Mouse (Mus musculus): ENCODE data around the gene Tnks1bp1. TPM values are rescaled to one million over a fixed set of nuclear protein-coding genes. Genes with fewer than 3 reads are reported as not detected.

Gene Tnks1bp1
- polyA plus RNA-seq, 1 experiment from 2014 or later = 23.0 TPM

GRCm38 (mm10) chr2:85049277-85049676, 1.5 kb downstream of the Tnks1bp1 start:
- H3K4me1 ChIP-seq (ENCODE audit: control insufficient read depth, insufficient read depth, low read length) = peaks cover 30% of the 10 kb centered on the region
- peak overlapping the region; percentile 87; the same call in 1 of the 2 replicates for H3K27ac ChIP-seq (ENCODE audit: low read length)
- H3K36me3 ChIP-seq (ENCODE audit: control insufficient read depth, insufficient read depth, low read length) = peaks cover 23% of the 10 kb centered on the region
- no peak overlapping the region; the same call in 1 of the 2 replicates for H3K9ac ChIP-seq (ENCODE audit: low read depth, low read length)
- H3K4me3 ChIP-seq (ENCODE audit: low read depth, low read length) = peak overlapping the region; percentile 76
- no peaks in the 10 kb centered on the region for H3K27me3 ChIP-seq (ENCODE audit: control insufficient read depth, insufficient read depth, low read depth, low read length)
- WGBS = 66% methylated on average over 4 of the region's 4 CpGs
- H3K4me2 ChIP-seq (ENCODE audit: low read length) = peak overlapping the region; percentile 61
- no peak for ATAC-seq
- H3K9me3 ChIP-seq (replicated peaks; ENCODE audit: control insufficient read depth, low read length, poor library complexity, severe bottlenecking) = no peaks in the 10 kb centered on the region

- H3K36me3 ChIP-seq (ENCODE audit: control insufficient read depth, insufficient read depth, low read length) = peaks cover 20% of the 10 kb centered on the region
- ATAC-seq = no peak
- 6% methylated on average over 9 of the region's 10 CpGs for WGBS
Measured at GRCm38 (mm10) chr2:85050001-85050634, 2.3 kb downstream of the Tnks1bp1 start.

GRCm38 (mm10) chr2:85050746-85051145, 2.9 kb downstream of the Tnks1bp1 start:
- Histone ChIP-seq H3K27me3 (ENCODE audit: control insufficient read depth, insufficient read depth, low read depth, low read length) (no peaks in the 10 kb centered on the region), H3K9me3 (replicated peaks; ENCODE audit: control insufficient read depth, low read length, poor library complexity, severe bottlenecking) (no peaks in the 10 kb centered on the region), H3K4me1 (ENCODE audit: control insufficient read depth, insufficient read depth, low read length) (peaks cover 30% of the 10 kb centered on the region), H3K36me3 (ENCODE audit: control insufficient read depth, insufficient read depth, low read length) (peaks cover 15% of the 10 kb centered on the region; the same call in 1 of the 2 replicates), H3K4me2 (ENCODE audit: low read length) (peak overlapping the region; percentile 61), H3K9ac (ENCODE audit: low read depth, low read length) (0 out of 2 replicates have a peak overlapping the region, but pooled peaks have one; percentile 21), H3K27ac (ENCODE audit: low read length) (no peak overlapping the region), H3K4me3 (ENCODE audit: low read depth, low read length) (0 out of 2 replicates have a peak overlapping the region, but pooled peaks have one; percentile 4)
- ATAC-seq = no peak
- whole genome bisulfite sequencing = 62% methylated on average over 9 of the region's 9 CpGs

More at GRCm38 (mm10) chr2:85050001-85050634, 2.3 kb downstream of the Tnks1bp1 start:
- Histone ChIP-seq H3K27ac (ENCODE audit: low read length) (peak overlapping the region; percentile 19; the same call in 1 of the 2 replicates), H3K4me2 (ENCODE audit: low read length) (peak overlapping the region; percentile 61), H3K27me3 (ENCODE audit: control insufficient read depth, insufficient read depth, low read depth, low read length) (no peaks in the 10 kb centered on the region), H3K9ac (ENCODE audit: low read depth, low read length) (0 out of 2 replicates have a peak overlapping the region, but pooled peaks have one; percentile 28), H3K4me1 (ENCODE audit: control insufficient read depth, insufficient read depth, low read length) (peaks cover 30% of the 10 kb centered on the region), H3K4me3 (ENCODE audit: low read depth, low read length) (0 out of 2 replicates have a peak overlapping the region, but pooled peaks have one; percentile 4), H3K9me3 (replicated peaks; ENCODE audit: control insufficient read depth, low read length, poor library complexity, severe bottlenecking) (no peaks in the 10 kb centered on the region)

- no peak for ATAC-seq
- 89% methylated on average over 5 of the region's 5 CpGs for WGBS
- peaks cover 24% of the 10 kb centered on the region for H3K4me1 ChIP-seq (ENCODE audit: control insufficient read depth, insufficient read depth, low read length)
- H3K27me3 ChIP-seq (ENCODE audit: control insufficient read depth, insufficient read depth, low read depth, low read length) = no peaks in the 10 kb centered on the region
- no peak overlapping the region for H3K27ac ChIP-seq (ENCODE audit: low read length)
- H3K36me3 ChIP-seq (ENCODE audit: control insufficient read depth, insufficient read depth, low read length) = peaks cover 18% of the 10 kb centered on the region
- H3K9ac ChIP-seq (ENCODE audit: low read depth, low read length) = no peak overlapping the region
- H3K4me3 ChIP-seq (ENCODE audit: low read depth, low read length) = no peak overlapping the region
- no peak overlapping the region for H3K4me2 ChIP-seq (ENCODE audit: low read length)
- H3K9me3 ChIP-seq (replicated peaks; ENCODE audit: control insufficient read depth, low read length, poor library complexity, severe bottlenecking) = no peaks in the 10 kb centered on the region
Measured at GRCm38 (mm10) chr2:85053192-85053816, 5.5 kb downstream of the Tnks1bp1 start.

GRCm38 (mm10) chr2:85056711-85057110, 8.9 kb downstream of the Tnks1bp1 start:
- 87% methylated on average over 5 of the region's 5 CpGs for WGBS
- no peak overlapping the region for H3K27ac ChIP-seq (ENCODE audit: low read length)
- peaks cover 3% of the 10 kb centered on the region; the same call in 1 of the 2 replicates for H3K4me1 ChIP-seq (ENCODE audit: control insufficient read depth, insufficient read depth, low read length)
- H3K9me3 ChIP-seq (replicated peaks; ENCODE audit: control insufficient read depth, low read length, poor library complexity, severe bottlenecking) = no peaks in the 10 kb centered on the region
- H3K27me3 ChIP-seq (ENCODE audit: control insufficient read depth, insufficient read depth, low read depth, low read length) = no peaks in the 10 kb centered on the region
- ATAC-seq = no peak
- H3K36me3 ChIP-seq (ENCODE audit: control insufficient read depth, insufficient read depth, low read length) = peaks cover 33% of the 10 kb centered on the region
- no peak overlapping the region for H3K4me2 ChIP-seq (ENCODE audit: low read length)
- no peak overlapping the region for H3K9ac ChIP-seq (ENCODE audit: low read depth, low read length)
- H3K4me3 ChIP-seq (ENCODE audit: low read depth, low read length) = no peak overlapping the region

- 94% methylated on average over 6 of the region's 6 CpGs for WGBS
- H3K27ac ChIP-seq (ENCODE audit: low read length) = no peak overlapping the region
- H3K36me3 ChIP-seq (ENCODE audit: control insufficient read depth, insufficient read depth, low read length) = peaks cover 42% of the 10 kb centered on the region
- H3K9ac ChIP-seq (ENCODE audit: low read depth, low read length) = no peak overlapping the region
- H3K27me3 ChIP-seq (ENCODE audit: control insufficient read depth, insufficient read depth, low read depth, low read length) = no peaks in the 10 kb centered on the region
- ATAC-seq = no peak
- no peak overlapping the region for H3K4me3 ChIP-seq (ENCODE audit: low read depth, low read length)
- H3K4me1 ChIP-seq (ENCODE audit: control insufficient read depth, insufficient read depth, low read length) = peaks cover 3% of the 10 kb centered on the region; the same call in 1 of the 2 replicates
- H3K4me2 ChIP-seq (ENCODE audit: low read length) = no peak overlapping the region
- H3K9me3 ChIP-seq (replicated peaks; ENCODE audit: control insufficient read depth, low read length, poor library complexity, severe bottlenecking) = no peaks in the 10 kb centered on the region
Measured at GRCm38 (mm10) chr2:85059677-85060076, 11.9 kb downstream of the Tnks1bp1 start.

GRCm38 (mm10) chr2:85060591-85061060, 12.8 kb downstream of the Tnks1bp1 start:
- Histone ChIP-seq H3K4me3 (ENCODE audit: low read depth, low read length) (no peak overlapping the region), H3K4me2 (ENCODE audit: low read length) (no peak overlapping the region), H3K36me3 (ENCODE audit: control insufficient read depth, insufficient read depth, low read length) (peaks cover 44% of the 10 kb centered on the region), H3K27me3 (ENCODE audit: control insufficient read depth, insufficient read depth, low read depth, low read length) (no peaks in the 10 kb centered on the region), H3K9me3 (replicated peaks; ENCODE audit: control insufficient read depth, low read length, poor library complexity, severe bottlenecking) (no peaks in the 10 kb centered on the region), H3K4me1 (ENCODE audit: control insufficient read depth, insufficient read depth, low read length) (peaks cover 3% of the 10 kb centered on the region; the same call in 1 of the 2 replicates), H3K27ac (ENCODE audit: low read length) (no peak overlapping the region), H3K9ac (ENCODE audit: low read depth, low read length) (no peak overlapping the region; the same call in 1 of the 2 replicates)
- 24% methylated on average over 11 of the region's 11 CpGs for WGBS
- ATAC-seq = no peak

GRCm38 (mm10) chr2:85061107-85061541, 13.3 kb downstream of the Tnks1bp1 start:
- H3K36me3 ChIP-seq (ENCODE audit: control insufficient read depth, insufficient read depth, low read length) = peaks cover 44% of the 10 kb centered on the region
- ATAC-seq = no peak
- no peaks in the 10 kb centered on the region for H3K27me3 ChIP-seq (ENCODE audit: control insufficient read depth, insufficient read depth, low read depth, low read length)
- H3K4me2 ChIP-seq (ENCODE audit: low read length) = no peak overlapping the region
- H3K9me3 ChIP-seq (replicated peaks; ENCODE audit: control insufficient read depth, low read length, poor library complexity, severe bottlenecking) = no peaks in the 10 kb centered on the region
- H3K4me1 ChIP-seq (ENCODE audit: control insufficient read depth, insufficient read depth, low read length) = peaks cover 3% of the 10 kb centered on the region; the same call in 1 of the 2 replicates
- H3K9ac ChIP-seq (ENCODE audit: low read depth, low read length) = no peak overlapping the region; the same call in 1 of the 2 replicates
- 50% methylated on average over 10 of the region's 10 CpGs for WGBS
- no peak overlapping the region for H3K27ac ChIP-seq (ENCODE audit: low read length)
- H3K4me3 ChIP-seq (ENCODE audit: low read depth, low read length) = no peak overlapping the region

Measured in midbrain, embryonic 16.5 days (tissue).